Mouse (Mus musculus): ENCODE results near the gene Spsb2. TPM values are rescaled to one million over a fixed set of nuclear protein-coding genes. Genes with fewer than 3 reads are reported as not detected.
"Not testable (repeated sequence)": the region's sequence is repeated elsewhere in the genome, so short reads cannot be mapped to it uniquely, and the experiment has no call there.

Spsb2 gene
- total RNA-seq, 1 experiment from 2014 or later = 14.6 TPM

- not testable (repeated sequence) for DNase-seq
Measured at GRCm38 (mm10) chr6:124802400-124802799, 6.1 kb upstream of the Spsb2 start.

GRCm38 (mm10) chr6:124803061-124803460 lies 5.4 kb upstream of the Spsb2 start:
- DNase-seq = no peak

GRCm38 (mm10) chr6:124803691-124804090 lies 4.8 kb upstream of the Spsb2 start:
- DNase-seq = not testable (repeated sequence)

- DNase-seq = no peak
Measured at GRCm38 (mm10) chr6:124804341-124804740, 4.1 kb upstream of the Spsb2 start.

GRCm38 (mm10) chr6:124805341-124806321 lies 2.8 kb upstream of the Spsb2 start:
- peak; percentile 99 for DNase-seq

GRCm38 (mm10) chr6:124806446-124807140 lies 1.9 kb upstream of the Spsb2 start:
- DNase-seq = no peak

GRCm38 (mm10) chr6:124807366-124807765 lies 1.1 kb upstream of the Spsb2 start:
- DNase-seq = no peak

DNA sequence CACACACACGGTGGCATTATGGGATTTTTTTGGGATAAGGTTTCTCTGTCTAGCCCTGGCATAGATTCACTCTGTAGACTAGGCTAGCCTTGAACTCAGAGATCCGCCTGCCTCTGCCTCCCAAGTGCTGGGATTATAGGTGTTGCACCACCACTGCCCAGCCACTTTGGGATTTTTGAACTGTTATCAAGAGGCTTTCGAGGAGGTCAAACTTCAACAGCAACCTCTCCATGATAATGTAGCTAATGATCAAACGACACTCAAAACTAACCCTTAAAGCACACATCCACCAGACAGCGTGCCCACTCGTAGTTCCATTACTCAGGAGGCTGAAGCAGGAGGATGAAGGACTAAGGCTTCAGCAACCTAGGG lies 489 bp upstream of the Spsb2 start:
- no peak for DNase-seq

GRCm38 (mm10) chr6:124809052-124809774 lies 752 bp downstream of the Spsb2 start:
- peak; percentile 92 for DNase-seq

GRCm38 (mm10) chr6:124809775-124810538 lies 1.5 kb downstream of the Spsb2 start:
- no peak for DNase-seq

DNA sequence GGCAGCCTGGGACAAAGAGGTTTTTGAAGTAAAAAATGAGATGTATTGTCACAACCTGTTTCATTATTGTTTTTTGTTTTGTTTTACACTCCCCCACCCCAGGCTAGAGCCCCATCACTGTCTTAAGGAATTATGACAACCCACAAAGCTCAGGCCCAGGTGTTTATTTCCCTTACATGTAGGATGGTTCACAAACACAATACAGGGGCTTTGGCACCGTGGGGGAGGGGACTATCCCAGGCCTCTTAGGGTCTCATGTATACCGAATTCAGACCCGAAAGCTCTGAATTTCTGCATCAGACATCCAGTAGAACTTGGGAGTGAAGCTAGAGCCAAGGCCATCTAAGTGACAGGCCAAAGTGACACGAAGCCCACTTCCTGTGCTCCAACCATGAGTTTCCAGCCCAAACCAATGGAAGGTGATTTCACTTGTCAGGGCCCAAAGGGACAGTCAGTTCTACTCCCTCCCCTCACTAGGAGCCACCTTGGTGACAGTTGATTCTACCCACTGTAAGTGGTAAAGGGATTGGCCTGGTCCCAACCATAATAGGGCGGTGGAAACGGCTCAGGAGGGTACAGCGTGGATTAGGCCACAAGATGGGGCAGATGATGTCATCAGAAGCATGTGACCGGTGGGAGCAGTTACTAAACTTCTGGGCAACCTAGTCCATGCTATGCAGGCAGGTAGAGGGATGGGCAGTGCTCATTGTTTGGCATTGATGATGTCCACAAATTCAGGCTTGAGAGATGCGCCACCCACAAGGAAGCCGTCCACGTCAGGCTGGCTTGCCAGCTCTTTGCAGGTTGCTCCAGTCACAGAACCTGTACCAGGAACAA lies 2.3 kb downstream of the Spsb2 start:
- not testable (repeated sequence) for DNase-seq

GRCm38 (mm10) chr6:124811403-124811665 lies 2.9 kb downstream of the Spsb2 start:
- no peak for DNase-seq

- DNase-seq = no peak
Measured at GRCm38 (mm10) chr6:124811701-124812560, 3.5 kb downstream of the Spsb2 start.

- DNase-seq = no peak
Measured at GRCm38 (mm10) chr6:124812848-124813247, 4.4 kb downstream of the Spsb2 start.

DNA sequence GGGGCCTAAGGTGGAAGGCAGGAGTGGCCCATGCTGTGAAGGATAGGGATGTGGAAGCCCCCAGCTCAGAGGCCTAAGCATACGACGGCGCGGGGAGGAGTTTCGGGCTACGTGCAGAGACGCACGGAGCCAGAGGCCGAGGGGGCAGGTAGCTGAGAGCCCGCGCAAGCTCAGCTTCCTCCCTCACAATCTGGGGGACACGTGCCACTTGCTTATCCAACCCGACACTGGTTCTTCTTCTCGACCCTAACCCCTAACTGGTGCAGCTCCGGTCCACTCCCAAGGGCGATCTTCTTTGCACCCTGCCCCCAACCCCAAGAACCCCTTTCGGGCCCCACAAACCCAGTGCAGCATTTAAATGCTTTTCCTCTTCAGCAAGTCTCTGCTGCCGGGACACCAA lies 5.0 kb downstream of the Spsb2 start:
- DNase-seq = peak; percentile 82

- peak; percentile 96 for DNase-seq
Measured at GRCm38 (mm10) chr6:124813933-124814332, 5.5 kb downstream of the Spsb2 start, which contains the start of gene Tpi1. Tpi1 (minus strand) TSS chr6:124814296.

- DNase-seq = peak; percentile 62
Measured at GRCm38 (mm10) chr6:124814448-124814847, 6.0 kb downstream of the Spsb2 start.

DNA sequence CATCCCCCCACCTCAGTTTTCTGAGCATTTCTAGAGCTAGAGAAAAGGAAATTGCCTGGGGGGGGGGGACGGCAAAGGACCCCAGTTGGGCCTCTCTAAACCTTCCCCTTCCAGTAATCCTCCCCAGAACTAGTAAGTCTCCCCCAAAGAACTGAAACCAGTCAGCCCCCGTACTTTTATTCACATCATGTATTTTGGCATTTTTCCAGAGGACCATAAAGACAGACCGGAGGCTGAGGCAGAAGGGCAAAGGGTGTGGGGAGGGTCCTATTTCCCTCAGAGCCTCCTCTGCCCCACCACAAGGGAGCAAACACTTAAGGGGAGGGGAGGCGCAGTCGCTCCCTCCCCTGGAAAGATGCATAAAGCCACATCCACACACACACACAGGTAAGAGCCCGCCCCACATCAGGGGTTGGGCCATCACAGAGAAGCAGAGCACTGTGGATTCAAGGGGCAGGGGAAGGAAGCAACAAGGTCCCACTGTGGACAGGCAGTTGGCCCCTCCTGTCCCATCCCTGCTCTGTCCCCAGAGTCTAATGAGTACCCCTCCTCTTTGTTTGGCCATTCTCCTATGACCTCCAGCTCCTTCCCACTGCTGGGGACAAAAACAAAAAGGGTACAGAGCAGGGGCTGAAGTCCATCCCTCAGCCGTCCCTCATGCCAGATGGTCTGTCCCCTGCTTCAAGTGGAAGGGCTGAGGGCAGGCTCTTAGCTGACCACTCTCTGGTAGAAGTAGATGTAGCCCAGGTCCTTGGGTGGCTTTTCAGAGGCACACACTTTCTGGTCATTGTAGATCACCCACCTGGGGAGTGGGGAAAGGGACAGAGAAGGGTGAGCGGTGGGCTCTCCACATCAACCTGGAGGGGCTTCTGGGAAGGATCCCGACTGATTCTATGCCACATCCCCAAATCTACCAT lies 6.7 kb downstream of the Spsb2 start:
- no peak for DNase-seq

DNA sequence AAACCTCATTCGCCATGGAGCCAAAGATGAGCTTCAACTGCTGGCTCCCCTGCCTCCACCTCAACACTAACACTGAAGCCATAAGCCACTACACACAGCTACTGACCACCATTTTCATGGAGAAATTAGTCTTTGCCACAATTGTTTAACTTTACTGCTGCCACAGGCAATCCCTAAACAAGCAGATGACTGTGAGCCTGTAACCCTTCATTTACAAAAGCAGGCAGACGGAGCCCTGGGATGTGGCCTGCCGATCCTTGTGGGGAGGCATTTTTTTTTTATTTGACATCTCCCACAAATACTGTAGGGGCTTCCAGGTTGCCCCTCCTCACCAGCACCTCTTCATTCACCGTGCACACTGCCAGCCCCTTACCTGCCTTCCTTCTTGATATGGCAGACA lies 8.2 kb downstream of the Spsb2 start:
- no peak for DNase-seq
